Mouse (Mus musculus) heart, embryonic 15.5 days (tissue): ENCODE measurements around the gene Patj. TPM values are rescaled to one million over a fixed set of nuclear protein-coding genes. Genes with fewer than 3 reads are reported as not detected.

Experiments used
- ATAC-seq: fragments of 200-750 bp; cut with Nextera tagmentation; replicated peaks from 2 replicates; pipeline ENCODE4 v1.8.0; 2017; ENCODE audit warnings: low read depth, moderate TSS enrichment; ENCODE audit not compliant: insufficient number of reproducible peaks, insufficient read depth, low FRiP score
- H3K27ac ChIP-seq: fragments of 300-500 bp; sonication (generic); 2 replicates; pipeline ENCODE4 v1.5.1; 2015; ENCODE audit warnings: mild to moderate bottlenecking, inconsistent platforms
- H3K27me3 ChIP-seq: fragments of 300-500 bp; sonication (generic); 2 replicates; pipeline ENCODE4 v1.6.1; 2015; ENCODE audit warnings: inconsistent platforms
- H3K36me3 ChIP-seq: fragments of 300-500 bp; sonication (generic); 2 replicates; pipeline ENCODE4 v1.6.1; 2015; ENCODE audit warnings: mild to moderate bottlenecking, inconsistent platforms
- H3K4me1 ChIP-seq: fragments of 300-500 bp; sonication (generic); replicated peaks from 2 replicates; pipeline ENCODE4 v1.6.1; 2015; ENCODE audit warnings: inconsistent platforms
- H3K4me2 ChIP-seq: fragments of 300-500 bp; sonication (generic); 2 replicates; pipeline ENCODE4 v1.6.1; 2015; ENCODE audit warnings: inconsistent platforms, mild to moderate bottlenecking, moderate library complexity
- H3K4me3 ChIP-seq: fragments of 300-500 bp; sonication (generic); 2 replicates; pipeline ENCODE4 v1.5.1; 2015; ENCODE audit warnings: mild to moderate bottlenecking, inconsistent platforms
- H3K9ac ChIP-seq: fragments of 300-500 bp; sonication (generic); 2 replicates; pipeline ENCODE4 v1.6.1; 2015; ENCODE audit warnings: mild to moderate bottlenecking, inconsistent platforms
- H3K9me3 ChIP-seq: fragments of 300-500 bp; sonication (generic); replicated peaks from 2 replicates; pipeline ENCODE4 v1.6.1; 2016; ENCODE audit warnings: inconsistent platforms
- WGBS: fragments of 180-500 bp; shearing (Covaris S2); methylation state at CpG from one replicate; pipeline ENCODE4 v1.1.7; 2015; ENCODE audit warnings: mixed read lengths; 5-methylcytosine and 5-hydroxymethylcytosine counted together
- polyA plus RNA-seq: library from polyadenylated mRNA; unstranded; fragments of >200 nt; fragmentation: Nextera tagmentation; extraction: Ambion mirVana; gene quantifications from 2 replicates; pipeline ENCODE4 v1.2.1, GENCODE M21; 2015

Gene Patj
- polyA plus RNA-seq, 1 experiment from 2014 or later, result 5.9 TPM

GRCm38 (mm10) chr4:98581456-98581855, 185.9 kb downstream of the Patj start:
- ATAC-seq, result no peak
- Histone ChIP-seq H3K9ac (no peak overlapping the region), H3K4me2 (no peak overlapping the region), H3K9me3 (no peaks in the 10 kb centered on the region), H3K4me3 (no peak overlapping the region), H3K27ac (no peak overlapping the region), H3K36me3 (no peaks in the 10 kb centered on the region), H3K27me3 (no peaks in the 10 kb centered on the region), H3K4me1 (peaks cover 10% of the 10 kb centered on the region)
- WGBS, result 74% methylated on average over 8 of the region's 8 CpGs

- no peak for ATAC-seq
Observed at GRCm38 (mm10) chr4:98584023-98584422, 188.4 kb downstream of the Patj start.

GRCm38 (mm10) chr4:98586303-98586702, 190.7 kb downstream of the Patj start:
- Histone ChIP-seq H3K4me1 (no peaks in the 10 kb centered on the region), H3K36me3 (no peaks in the 10 kb centered on the region), H3K27ac (no peak overlapping the region), H3K27me3 (no peaks in the 10 kb centered on the region), H3K9me3 (no peaks in the 10 kb centered on the region), H3K9ac (no peak overlapping the region), H3K4me2 (no peak overlapping the region), H3K4me3 (no peak overlapping the region)
- WGBS, result 76% methylated on average over 4 of the region's 4 CpGs
- no peak for ATAC-seq

More at GRCm38 (mm10) chr4:98584023-98584422, 188.4 kb downstream of the Patj start:
- H3K4me1 ChIP-seq, result no peaks in the 10 kb centered on the region
- H3K4me3 ChIP-seq, result no peak overlapping the region
- H3K9me3 ChIP-seq, result no peaks in the 10 kb centered on the region
- no peak overlapping the region for H3K9ac ChIP-seq
- H3K27me3 ChIP-seq, result no peaks in the 10 kb centered on the region
- H3K27ac ChIP-seq, result no peak overlapping the region
- 80% methylated on average over 5 of the region's 5 CpGs for WGBS
- H3K36me3 ChIP-seq, result no peaks in the 10 kb centered on the region
- no peak overlapping the region for H3K4me2 ChIP-seq

GRCm38 (mm10) chr4:98587686-98588085, 192.1 kb downstream of the Patj start:
- Histone ChIP-seq H3K27ac (no peak overlapping the region), H3K4me1 (peaks cover 3% of the 10 kb centered on the region; the same call in 1 of the 2 replicates), H3K9ac (no peak overlapping the region), H3K4me2 (no peak overlapping the region), H3K4me3 (no peak overlapping the region), H3K9me3 (no peaks in the 10 kb centered on the region), H3K27me3 (no peaks in the 10 kb centered on the region), H3K36me3 (no peaks in the 10 kb centered on the region)
- 79% methylated on average over 2 of the region's 2 CpGs for WGBS
- ATAC-seq, result no peak

GRCm38 (mm10) chr4:98593961-98594360, 198.4 kb downstream of the Patj start:
- Histone ChIP-seq H3K4me3 (no peak overlapping the region), H3K4me1 (peaks cover 10% of the 10 kb centered on the region; the same call in 1 of the 2 replicates), H3K9ac (no peak overlapping the region), H3K9me3 (no peaks in the 10 kb centered on the region), H3K36me3 (no peaks in the 10 kb centered on the region), H3K27me3 (no peaks in the 10 kb centered on the region), H3K4me2 (no peak overlapping the region), H3K27ac (no peak overlapping the region)
- 85% methylated on average over 1 of the region's 1 CpGs for WGBS
- no peak for ATAC-seq

- ATAC-seq, result no peak
- H3K9ac ChIP-seq, result no peak overlapping the region
- no peaks in the 10 kb centered on the region for H3K36me3 ChIP-seq
- no peaks in the 10 kb centered on the region for H3K9me3 ChIP-seq
- no peak overlapping the region for H3K4me2 ChIP-seq
- H3K4me1 ChIP-seq, result 0 out of 2 replicates have a peak, but pooled peaks cover 8% of the 10 kb centered on the region
- no peaks in the 10 kb centered on the region for H3K27me3 ChIP-seq
- WGBS, result 70% methylated on average over 1 of the region's 1 CpGs
- H3K27ac ChIP-seq, result no peak overlapping the region
- no peak overlapping the region for H3K4me3 ChIP-seq
Observed at GRCm38 (mm10) chr4:98598546-98598971, 203.0 kb downstream of the Patj start.

GRCm38 (mm10) chr4:98599358-98599757, 203.8 kb downstream of the Patj start:
- 55% methylated on average over 6 of the region's 6 CpGs for WGBS
- Histone ChIP-seq H3K4me3 (no peak overlapping the region), H3K9ac (no peak overlapping the region), H3K36me3 (no peaks in the 10 kb centered on the region), H3K4me2 (no peak overlapping the region), H3K27ac (no peak overlapping the region), H3K9me3 (no peaks in the 10 kb centered on the region), H3K27me3 (no peaks in the 10 kb centered on the region), H3K4me1 (0 out of 2 replicates have a peak, but pooled peaks cover 8% of the 10 kb centered on the region)
- no peak for ATAC-seq

- Histone ChIP-seq H3K27me3 (no peaks in the 10 kb centered on the region), H3K4me1 (no peaks in the 10 kb centered on the region), H3K9ac (no peak overlapping the region), H3K4me3 (no peak overlapping the region), H3K27ac (no peak overlapping the region), H3K9me3 (no peaks in the 10 kb centered on the region), H3K4me2 (no peak overlapping the region), H3K36me3 (no peaks in the 10 kb centered on the region)
- no peak for ATAC-seq
- WGBS, result 61% methylated on average over 6 of the region's 6 CpGs
Observed at GRCm38 (mm10) chr4:98603131-98603530, 207.5 kb downstream of the Patj start.

- H3K4me2 ChIP-seq, result no peak overlapping the region
- ATAC-seq, result no peak
- no peaks in the 10 kb centered on the region for H3K27me3 ChIP-seq
- H3K36me3 ChIP-seq, result no peaks in the 10 kb centered on the region
- 84% methylated on average over 2 of the region's 2 CpGs for WGBS
- H3K4me3 ChIP-seq, result no peak overlapping the region
- H3K9me3 ChIP-seq, result no peaks in the 10 kb centered on the region
- H3K27ac ChIP-seq, result no peak overlapping the region
- H3K4me1 ChIP-seq, result peaks cover 4% of the 10 kb centered on the region
- H3K9ac ChIP-seq, result no peak overlapping the region
Observed at GRCm38 (mm10) chr4:98610501-98610900, 214.9 kb downstream of the Patj start.

- peak; percentile 41; the same call in 1 of the 2 replicates for ATAC-seq
- peak overlapping the region; percentile 77 for H3K27ac ChIP-seq
- H3K9ac ChIP-seq, result no peak overlapping the region
- H3K27me3 ChIP-seq, result no peaks in the 10 kb centered on the region
- 44% methylated on average over 3 of the region's 3 CpGs for WGBS
- H3K36me3 ChIP-seq, result no peaks in the 10 kb centered on the region
- H3K4me2 ChIP-seq, result no peak overlapping the region
- no peak overlapping the region for H3K4me3 ChIP-seq
- peaks cover 4% of the 10 kb centered on the region for H3K4me1 ChIP-seq
- H3K9me3 ChIP-seq, result no peaks in the 10 kb centered on the region
Observed at GRCm38 (mm10) chr4:98614395-98614794, 218.8 kb downstream of the Patj start.

GRCm38 (mm10) chr4:98619199-98619598, 223.6 kb downstream of the Patj start:
- no peak overlapping the region for H3K4me2 ChIP-seq
- H3K4me3 ChIP-seq, result no peak overlapping the region
- H3K27me3 ChIP-seq, result no peaks in the 10 kb centered on the region
- H3K27ac ChIP-seq, result no peak overlapping the region
- H3K4me1 ChIP-seq, result peaks cover 7% of the 10 kb centered on the region
- ATAC-seq, result no peak
- no peaks in the 10 kb centered on the region for H3K36me3 ChIP-seq
- 85% methylated on average over 6 of the region's 6 CpGs for WGBS
- no peak overlapping the region for H3K9ac ChIP-seq
- no peaks in the 10 kb centered on the region for H3K9me3 ChIP-seq

GRCm38 (mm10) chr4:98620986-98621784, 225.6 kb downstream of the Patj start:
- H3K36me3 ChIP-seq, result no peaks in the 10 kb centered on the region
- peaks cover 7% of the 10 kb centered on the region; the same call in 1 of the 2 replicates for H3K4me1 ChIP-seq
- no peak overlapping the region for H3K4me3 ChIP-seq
- H3K9me3 ChIP-seq, result no peaks in the 10 kb centered on the region
- H3K9ac ChIP-seq, result no peak overlapping the region
- 0 out of 2 replicates have a peak overlapping the region, but pooled peaks have one; percentile 16 for H3K27ac ChIP-seq
- ATAC-seq, result no peak
- WGBS, result 81% methylated on average over 9 of the region's 9 CpGs
- H3K4me2 ChIP-seq, result no peak overlapping the region
- no peaks in the 10 kb centered on the region for H3K27me3 ChIP-seq
